Mouse (Mus musculus): ENCODE data around the gene Snx30. TPM values are rescaled to one million over a fixed set of nuclear protein-coding genes. Genes with fewer than 3 reads are reported as not detected.

Snx30 gene
- polyA plus RNA-seq, 1 experiment from 2014 or later: 7.1 TPM

DNA sequence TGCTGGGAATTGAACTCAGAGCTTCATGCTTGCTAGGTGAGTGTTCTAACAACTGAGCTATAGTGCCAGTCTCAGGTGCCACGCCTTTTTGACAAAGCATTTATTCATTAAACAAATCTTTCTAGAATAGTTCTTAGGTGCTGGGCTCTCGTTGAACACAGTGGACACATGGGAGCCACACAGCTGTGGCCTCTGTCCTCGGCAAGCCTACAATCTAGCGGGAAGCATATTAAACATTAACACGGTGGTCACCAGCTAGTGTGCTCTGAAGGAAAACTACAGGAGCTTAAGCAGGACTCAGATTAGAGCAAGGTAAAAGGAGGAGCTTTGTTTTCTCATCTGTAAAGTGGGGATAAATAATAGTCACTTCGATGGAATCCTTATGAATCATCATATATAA lies 101.5 kb downstream of the Snx30 start:
- no peaks in the 10 kb centered on the region for H3K4me1 ChIP-seq (ENCODE audit: control insufficient read depth, insufficient read depth, low read length)
- no peaks in the 10 kb centered on the region for H3K27me3 ChIP-seq (ENCODE audit: control insufficient read depth, insufficient read depth, low read length)
- DNase-seq (ENCODE audit: low spot score) (no peak), ATAC-seq (replicated peaks; ENCODE audit: insufficient number of reproducible peaks, low FRiP score, low TSS enrichment, low read depth) (no peak)
- H3K36me3 ChIP-seq (replicated peaks; ENCODE audit: control insufficient read depth, insufficient read depth, low read depth, low read length): no peaks in the 10 kb centered on the region
- WGBS: 86% methylated on average over 6 of the region's 6 CpGs
- H3K9ac ChIP-seq (replicated peaks; ENCODE audit: low read length): no peak overlapping the region
- H3K27ac ChIP-seq (replicated peaks; ENCODE audit: low read depth, low read length): no peak overlapping the region
- H3K4me2 ChIP-seq (ENCODE audit: low read depth, low read length): no peak overlapping the region
- H3K9me3 ChIP-seq (replicated peaks; ENCODE audit: control insufficient read depth, low read length): no peaks in the 10 kb centered on the region
- no peak overlapping the region for H3K4me3 ChIP-seq (ENCODE audit: low read depth, low read length)

GRCm38 (mm10) chr4:59907657-59908230 lies 102.1 kb downstream of the Snx30 start:
- no peak overlapping the region for H3K4me2 ChIP-seq (ENCODE audit: low read depth, low read length)
- H3K36me3 ChIP-seq (replicated peaks; ENCODE audit: control insufficient read depth, insufficient read depth, low read depth, low read length): no peaks in the 10 kb centered on the region
- H3K4me3 ChIP-seq (ENCODE audit: low read depth, low read length): no peak overlapping the region
- H3K9ac ChIP-seq (replicated peaks; ENCODE audit: low read length): no peak overlapping the region
- H3K9me3 ChIP-seq (replicated peaks; ENCODE audit: control insufficient read depth, low read length): no peaks in the 10 kb centered on the region
- WGBS: 36% methylated on average over 10 of the region's 10 CpGs
- no peak overlapping the region for H3K27ac ChIP-seq (replicated peaks; ENCODE audit: low read depth, low read length)
- ATAC-seq (replicated peaks; ENCODE audit: insufficient number of reproducible peaks, low FRiP score, low TSS enrichment, low read depth): no peak
- peak; percentile 40 for DNase-seq (ENCODE audit: low spot score)
- no peaks in the 10 kb centered on the region for H3K27me3 ChIP-seq (ENCODE audit: control insufficient read depth, insufficient read depth, low read length)
- H3K4me1 ChIP-seq (ENCODE audit: control insufficient read depth, insufficient read depth, low read length): no peaks in the 10 kb centered on the region

- Histone ChIP-seq H3K9ac (replicated peaks; ENCODE audit: low read length) (no peak overlapping the region), H3K4me2 (ENCODE audit: low read depth, low read length) (no peak overlapping the region), H3K9me3 (replicated peaks; ENCODE audit: control insufficient read depth, low read length) (no peaks in the 10 kb centered on the region), H3K36me3 (replicated peaks; ENCODE audit: control insufficient read depth, insufficient read depth, low read depth, low read length) (no peaks in the 10 kb centered on the region), H3K27ac (replicated peaks; ENCODE audit: low read depth, low read length) (no peak overlapping the region), H3K4me1 (ENCODE audit: control insufficient read depth, insufficient read depth, low read length) (no peaks in the 10 kb centered on the region), H3K27me3 (ENCODE audit: control insufficient read depth, insufficient read depth, low read length) (no peaks in the 10 kb centered on the region), H3K4me3 (ENCODE audit: low read depth, low read length) (no peak overlapping the region)
- DNase-seq (ENCODE audit: low spot score): no peak
- ATAC-seq (replicated peaks; ENCODE audit: insufficient number of reproducible peaks, low FRiP score, low TSS enrichment, low read depth): no peak
- WGBS: 94% methylated on average over 2 of the region's 2 CpGs
These were observed 103.1 kb downstream of the Snx30 start for GRCm38 (mm10) chr4:59908785-59909184.

GRCm38 (mm10) chr4:59914608-59915403 lies 109.2 kb downstream of the Snx30 start, which contains the start of gene Slc46a2:
Gene Slc46a2 (minus strand): TSS chr4:59915056.
- H3K27ac ChIP-seq (replicated peaks; ENCODE audit: low read depth, low read length): no peak within 1 kb of the TSS
- no peak for DNase-seq (ENCODE audit: low spot score)
- no peak within 1 kb of the TSS for H3K4me3 ChIP-seq (ENCODE audit: low read depth, low read length)
- ATAC-seq (replicated peaks; ENCODE audit: insufficient number of reproducible peaks, low FRiP score, low TSS enrichment, low read depth): 0 out of 2 replicates have a peak, but pooled peaks have one; percentile 29
- peak within 1 kb of the TSS; percentile 2; the same call in 1 of the 2 replicates for H3K4me2 ChIP-seq (ENCODE audit: low read depth, low read length)
- peaks cover 9% of the 10 kb centered on the region for H3K27me3 ChIP-seq (ENCODE audit: control insufficient read depth, insufficient read depth, low read length)
- 16% methylated on average over 22 of the region's 22 CpGs for WGBS
- no peaks in the 10 kb centered on the region for H3K4me1 ChIP-seq (ENCODE audit: control insufficient read depth, insufficient read depth, low read length)
- no peak within 1 kb of the TSS for H3K9ac ChIP-seq (replicated peaks; ENCODE audit: low read length)
- no peaks in the 10 kb centered on the region for H3K36me3 ChIP-seq (replicated peaks; ENCODE audit: control insufficient read depth, insufficient read depth, low read depth, low read length)
- no peaks in the 10 kb centered on the region for H3K9me3 ChIP-seq (replicated peaks; ENCODE audit: control insufficient read depth, low read length)

DNA sequence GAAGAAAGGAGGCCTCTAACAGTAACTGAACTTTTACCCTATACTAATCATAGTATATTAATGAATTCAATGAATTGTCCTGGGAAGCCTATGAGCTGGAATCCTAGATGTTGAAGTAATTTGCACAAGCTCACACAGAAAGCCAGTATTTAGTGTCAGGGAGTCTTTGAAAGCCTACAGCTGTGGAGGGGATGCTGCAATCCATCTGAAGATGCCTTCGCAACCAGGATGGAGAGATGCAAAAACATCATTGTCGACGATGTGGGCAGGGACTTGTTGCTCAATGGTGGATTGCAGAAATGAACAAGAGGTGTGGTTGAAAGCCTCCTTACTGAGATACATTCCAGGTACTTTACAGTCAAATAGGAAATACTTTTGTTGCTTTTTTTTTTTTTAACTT lies 112.3 kb downstream of the Snx30 start:
- WGBS: 99% methylated on average over 3 of the region's 3 CpGs
- H3K9ac ChIP-seq (replicated peaks; ENCODE audit: low read length): no peak overlapping the region
- no peak for ATAC-seq (replicated peaks; ENCODE audit: insufficient number of reproducible peaks, low FRiP score, low TSS enrichment, low read depth)

GRCm38 (mm10) chr4:59925082-59925481 lies 119.4 kb downstream of the Snx30 start:
- WGBS: 84% methylated on average over 9 of the region's 9 CpGs

More for the DNA sequence above, 112.3 kb downstream of the Snx30 start:
- no peaks in the 10 kb centered on the region for H3K9me3 ChIP-seq (replicated peaks; ENCODE audit: control insufficient read depth, low read length)
- H3K36me3 ChIP-seq (replicated peaks; ENCODE audit: control insufficient read depth, insufficient read depth, low read depth, low read length): no peaks in the 10 kb centered on the region
- no peaks in the 10 kb centered on the region for H3K4me1 ChIP-seq (ENCODE audit: control insufficient read depth, insufficient read depth, low read length)
- H3K4me3 ChIP-seq (ENCODE audit: low read depth, low read length): no peak overlapping the region
- no peak overlapping the region for H3K4me2 ChIP-seq (ENCODE audit: low read depth, low read length)
- peaks cover 9% of the 10 kb centered on the region for H3K27me3 ChIP-seq (ENCODE audit: control insufficient read depth, insufficient read depth, low read length)
- no peak overlapping the region for H3K27ac ChIP-seq (replicated peaks; ENCODE audit: low read depth, low read length)
- DNase-seq (ENCODE audit: low spot score): no peak

DNA sequence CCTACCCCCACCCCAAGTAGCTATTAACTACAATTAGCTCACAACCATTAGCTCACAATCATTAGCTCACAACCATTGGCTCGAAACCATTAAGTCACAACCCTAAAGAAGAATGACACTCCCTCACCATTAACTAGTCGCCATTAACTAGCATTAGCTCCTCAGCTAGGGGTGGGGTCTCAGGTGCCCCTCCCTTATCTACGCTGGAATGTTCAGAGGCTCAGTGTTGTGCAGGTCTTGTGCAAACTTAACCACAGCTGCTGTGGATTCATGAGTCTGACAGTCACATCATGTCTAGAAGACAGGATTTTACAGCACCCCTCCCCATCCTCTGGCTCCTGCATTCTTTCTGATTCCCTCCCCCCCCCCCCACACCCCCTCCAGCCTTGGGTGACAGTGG lies 122.0 kb downstream of the Snx30 start:
- ATAC-seq (replicated peaks; ENCODE audit: insufficient number of reproducible peaks, low FRiP score, low TSS enrichment, low read depth) (0 out of 2 replicates have a peak, but pooled peaks have one; percentile 29), DNase-seq (ENCODE audit: low spot score) (no peak)
- Histone ChIP-seq H3K4me3 (ENCODE audit: low read depth, low read length) (no peak overlapping the region), H3K4me1 (ENCODE audit: control insufficient read depth, insufficient read depth, low read length) (no peaks in the 10 kb centered on the region), H3K4me2 (ENCODE audit: low read depth, low read length) (no peak overlapping the region), H3K36me3 (replicated peaks; ENCODE audit: control insufficient read depth, insufficient read depth, low read depth, low read length) (no peaks in the 10 kb centered on the region), H3K9me3 (replicated peaks; ENCODE audit: control insufficient read depth, low read length) (no peaks in the 10 kb centered on the region), H3K9ac (replicated peaks; ENCODE audit: low read length) (no peak overlapping the region), H3K27ac (replicated peaks; ENCODE audit: low read depth, low read length) (no peak overlapping the region), H3K27me3 (ENCODE audit: control insufficient read depth, insufficient read depth, low read length) (no peaks in the 10 kb centered on the region)
- WGBS: 82% methylated on average over 3 of the region's 3 CpGs

More at GRCm38 (mm10) chr4:59925082-59925481, 119.4 kb downstream of the Snx30 start:
- Histone ChIP-seq H3K4me1 (ENCODE audit: control insufficient read depth, insufficient read depth, low read length) (no peaks in the 10 kb centered on the region), H3K36me3 (replicated peaks; ENCODE audit: control insufficient read depth, insufficient read depth, low read depth, low read length) (no peaks in the 10 kb centered on the region), H3K9ac (replicated peaks; ENCODE audit: low read length) (no peak overlapping the region), H3K4me3 (ENCODE audit: low read depth, low read length) (no peak overlapping the region), H3K4me2 (ENCODE audit: low read depth, low read length) (no peak overlapping the region), H3K9me3 (replicated peaks; ENCODE audit: control insufficient read depth, low read length) (no peaks in the 10 kb centered on the region), H3K27ac (replicated peaks; ENCODE audit: low read depth, low read length) (no peak overlapping the region), H3K27me3 (ENCODE audit: control insufficient read depth, insufficient read depth, low read length) (no peaks in the 10 kb centered on the region)
- ATAC-seq (replicated peaks; ENCODE audit: insufficient number of reproducible peaks, low FRiP score, low TSS enrichment, low read depth) (no peak), DNase-seq (ENCODE audit: low spot score) (no peak)

GRCm38 (mm10) chr4:59928347-59928746 lies 122.7 kb downstream of the Snx30 start:
- Histone ChIP-seq H3K27ac (replicated peaks; ENCODE audit: low read depth, low read length) (no peak overlapping the region), H3K4me3 (ENCODE audit: low read depth, low read length) (no peak overlapping the region), H3K9me3 (replicated peaks; ENCODE audit: control insufficient read depth, low read length) (no peaks in the 10 kb centered on the region), H3K27me3 (ENCODE audit: control insufficient read depth, insufficient read depth, low read length) (no peaks in the 10 kb centered on the region), H3K4me1 (ENCODE audit: control insufficient read depth, insufficient read depth, low read length) (no peaks in the 10 kb centered on the region), H3K9ac (replicated peaks; ENCODE audit: low read length) (no peak overlapping the region), H3K36me3 (replicated peaks; ENCODE audit: control insufficient read depth, insufficient read depth, low read depth, low read length) (no peaks in the 10 kb centered on the region), H3K4me2 (ENCODE audit: low read depth, low read length) (no peak overlapping the region)
- ATAC-seq (replicated peaks; ENCODE audit: insufficient number of reproducible peaks, low FRiP score, low TSS enrichment, low read depth): no peak
- DNase-seq (ENCODE audit: low spot score): peak; percentile 70
- WGBS: 22% methylated on average over 6 of the region's 6 CpGs

All from embryonic facial prominence, embryonic 11.5 days (tissue).